Mouse (Mus musculus): Measurements from ENCODE around the gene Hoxb3. TPM values are rescaled to one million over a fixed set of nuclear protein-coding genes. Genes with fewer than 3 reads are reported as not detected.

Gene Hoxb3
- polyA plus RNA-seq, 1 experiment from 2014 or later, result 0.11 TPM

- H3K27me3 ChIP-seq, result peaks cover 100% of the 10 kb centered on the region
- H3K9ac ChIP-seq (replicated peaks), result no peak within 1 kb of the TSS
- no peak for ATAC-seq
- peak within 1 kb of the TSS; percentile 25 for H3K4me3 ChIP-seq (replicated peaks)
- no peaks in the 10 kb centered on the region for H3K9me3 ChIP-seq
- no peak within 1 kb of the TSS for H3K27ac ChIP-seq
- H3K4me1 ChIP-seq (replicated peaks), result peaks cover 9% of the 10 kb centered on the region; the same call in 1 of the 2 replicates
- H3K36me3 ChIP-seq, result no peaks in the 10 kb centered on the region
- peak within 1 kb of the TSS; percentile 44 for H3K4me2 ChIP-seq (replicated peaks)
- WGBS, result 2% methylated on average over 28 of the region's 28 CpGs
Measured at GRCm38 (mm10) chr11:96317608-96318367, 5.3 kb upstream of the Hoxb3 start, which contains the start of gene Hoxb4. Gene Hoxb4 (plus strand): TSS chr11:96318267.

DNA sequence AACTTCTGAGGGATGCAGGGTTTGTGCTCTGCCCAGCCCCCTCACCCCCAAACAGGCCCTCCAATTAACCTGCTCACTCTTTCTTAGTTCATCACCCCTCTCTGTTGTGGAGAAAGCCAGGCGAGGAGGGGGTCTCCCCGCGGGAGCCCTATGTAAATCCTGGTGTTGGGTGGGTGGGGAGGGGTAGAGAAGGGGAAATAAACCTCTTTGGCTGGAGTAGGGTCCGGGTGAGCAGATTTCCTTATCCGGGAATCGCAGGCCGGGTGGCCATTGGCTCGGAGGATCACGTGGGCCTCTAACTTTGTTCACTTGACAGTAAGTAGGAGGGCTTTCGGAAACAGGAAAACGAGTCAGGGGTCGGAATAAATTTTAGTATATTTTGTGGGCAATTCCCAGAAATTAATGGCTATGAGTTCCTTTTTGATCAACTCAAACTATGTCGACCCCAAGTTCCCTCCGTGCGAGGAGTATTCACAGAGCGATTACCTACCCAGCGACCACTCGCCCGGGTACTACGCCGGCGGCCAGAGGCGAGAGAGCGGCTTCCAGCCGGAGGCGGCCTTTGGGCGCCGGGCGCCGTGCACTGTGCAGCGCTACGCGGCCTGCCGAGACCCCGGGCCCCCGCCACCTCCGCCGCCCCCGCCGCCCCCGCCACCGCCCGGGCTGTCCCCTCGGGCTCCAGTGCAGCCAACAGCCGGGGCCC lies 4.6 kb upstream of the Hoxb3 start:
- no peak overlapping the region for H3K27ac ChIP-seq
- ATAC-seq, result peak; percentile 53; the same call in 1 of the 2 replicates
- no peak overlapping the region for H3K9ac ChIP-seq (replicated peaks)
- H3K4me1 ChIP-seq (replicated peaks), result peaks cover 9% of the 10 kb centered on the region; the same call in 1 of the 2 replicates
- peak overlapping the region; percentile 44 for H3K4me2 ChIP-seq (replicated peaks)
- H3K27me3 ChIP-seq, result peaks cover 100% of the 10 kb centered on the region
- H3K36me3 ChIP-seq, result no peaks in the 10 kb centered on the region
- under 1% methylated on average over 43 of the region's 45 CpGs for WGBS
- H3K9me3 ChIP-seq, result no peaks in the 10 kb centered on the region
- peak overlapping the region; percentile 25 for H3K4me3 ChIP-seq (replicated peaks)

GRCm38 (mm10) chr11:96319071-96319902 lies 3.8 kb upstream of the Hoxb3 start:
- WGBS, result under 1% methylated on average over 30 of the region's 34 CpGs
- Histone ChIP-seq H3K27ac (no peak overlapping the region), H3K9ac (replicated peaks) (no peak overlapping the region)

GRCm38 (mm10) chr11:96319910-96320309 lies 3.2 kb upstream of the Hoxb3 start:
- ATAC-seq, result no peak
- H3K4me2 ChIP-seq (replicated peaks), result no peak overlapping the region
- no peak overlapping the region for H3K27ac ChIP-seq
- under 1% methylated on average over 29 of the region's 29 CpGs for WGBS
- no peaks in the 10 kb centered on the region for H3K36me3 ChIP-seq
- peaks cover 100% of the 10 kb centered on the region for H3K27me3 ChIP-seq
- no peak overlapping the region for H3K4me3 ChIP-seq (replicated peaks)
- H3K4me1 ChIP-seq (replicated peaks), result peaks cover 9% of the 10 kb centered on the region; the same call in 1 of the 2 replicates
- H3K9me3 ChIP-seq, result no peaks in the 10 kb centered on the region
- H3K9ac ChIP-seq (replicated peaks), result no peak overlapping the region

More at GRCm38 (mm10) chr11:96319071-96319902, 3.8 kb upstream of the Hoxb3 start:
- no peak for ATAC-seq
- Histone ChIP-seq H3K4me2 (replicated peaks) (peak overlapping the region; percentile 44), H3K27me3 (peaks cover 100% of the 10 kb centered on the region), H3K9me3 (no peaks in the 10 kb centered on the region), H3K4me3 (replicated peaks) (peak overlapping the region; percentile 25), H3K36me3 (no peaks in the 10 kb centered on the region), H3K4me1 (replicated peaks) (peaks cover 9% of the 10 kb centered on the region; the same call in 1 of the 2 replicates)

DNA sequence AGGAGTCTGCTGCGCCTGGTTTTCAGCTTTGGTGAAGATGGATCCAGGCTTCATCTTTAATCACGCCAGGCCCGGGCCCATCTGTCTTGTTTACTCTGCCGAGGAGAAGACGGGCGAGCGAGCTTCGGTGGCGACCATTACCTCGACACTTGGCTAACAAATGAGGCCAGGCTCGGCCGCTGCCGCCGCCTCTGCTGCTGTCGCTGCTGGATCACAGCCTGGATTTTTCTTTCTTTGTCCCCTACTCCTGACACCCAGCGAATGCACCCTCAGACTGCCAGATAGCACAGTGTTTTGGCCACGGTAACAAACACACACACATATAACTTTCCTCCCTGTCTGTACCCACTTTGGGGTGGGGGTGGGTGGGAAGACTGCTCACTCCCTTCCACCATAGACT lies 2.4 kb upstream of the Hoxb3 start:
- H3K4me2 ChIP-seq (replicated peaks), result no peak overlapping the region

DNA sequence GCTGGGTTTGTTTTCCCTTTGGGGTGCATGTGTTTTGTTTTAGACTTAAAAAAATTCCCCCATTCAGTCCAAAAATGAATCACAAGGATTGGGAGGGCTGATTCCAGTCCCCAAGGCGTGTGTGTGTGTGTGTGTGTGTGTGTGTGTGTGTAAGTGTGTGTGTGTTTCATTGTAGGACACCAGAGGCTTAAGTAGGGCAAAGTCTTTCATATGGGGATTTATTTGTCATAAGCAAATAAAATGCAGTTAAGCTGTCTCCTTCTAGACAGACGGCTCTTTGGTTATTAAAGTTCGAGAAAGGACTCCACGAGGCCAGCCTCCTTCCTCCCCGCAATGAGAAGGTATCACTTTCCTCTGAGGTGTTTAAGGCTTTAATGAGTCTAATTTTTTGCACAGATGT lies 1.3 kb upstream of the Hoxb3 start:
- peaks cover 100% of the 10 kb centered on the region for H3K27me3 ChIP-seq
- ATAC-seq, result no peak
- H3K4me1 ChIP-seq (replicated peaks), result peaks cover 9% of the 10 kb centered on the region; the same call in 1 of the 2 replicates
- no peak overlapping the region for H3K4me2 ChIP-seq (replicated peaks)
- no peak overlapping the region for H3K9ac ChIP-seq (replicated peaks)
- H3K9me3 ChIP-seq, result no peaks in the 10 kb centered on the region
- WGBS, result 9% methylated on average over 5 of the region's 5 CpGs
- no peak overlapping the region for H3K27ac ChIP-seq
- no peaks in the 10 kb centered on the region for H3K36me3 ChIP-seq
- no peak overlapping the region for H3K4me3 ChIP-seq (replicated peaks)

More for the DNA sequence above, 2.4 kb upstream of the Hoxb3 start:
- Histone ChIP-seq H3K9ac (replicated peaks) (no peak overlapping the region), H3K27ac (no peak overlapping the region), H3K36me3 (no peaks in the 10 kb centered on the region), H3K9me3 (no peaks in the 10 kb centered on the region), H3K4me1 (replicated peaks) (peaks cover 9% of the 10 kb centered on the region; the same call in 1 of the 2 replicates), H3K27me3 (peaks cover 100% of the 10 kb centered on the region), H3K4me3 (replicated peaks) (no peak overlapping the region)
- 3% methylated on average over 17 of the region's 17 CpGs for WGBS
- ATAC-seq, result no peak

GRCm38 (mm10) chr11:96322738-96323137 lies 388 bp upstream of the Hoxb3 start:
- H3K27ac ChIP-seq, result no peak overlapping the region
- H3K36me3 ChIP-seq, result no peaks in the 10 kb centered on the region
- H3K9me3 ChIP-seq, result no peaks in the 10 kb centered on the region
- ATAC-seq, result no peak
- peaks cover 9% of the 10 kb centered on the region; the same call in 1 of the 2 replicates for H3K4me1 ChIP-seq (replicated peaks)
- no peak overlapping the region for H3K9ac ChIP-seq (replicated peaks)
- no peak overlapping the region for H3K4me3 ChIP-seq (replicated peaks)
- H3K27me3 ChIP-seq, result peaks cover 100% of the 10 kb centered on the region
- no peak overlapping the region for H3K4me2 ChIP-seq (replicated peaks)
- WGBS, result 4% methylated on average over 6 of the region's 6 CpGs

DNA sequence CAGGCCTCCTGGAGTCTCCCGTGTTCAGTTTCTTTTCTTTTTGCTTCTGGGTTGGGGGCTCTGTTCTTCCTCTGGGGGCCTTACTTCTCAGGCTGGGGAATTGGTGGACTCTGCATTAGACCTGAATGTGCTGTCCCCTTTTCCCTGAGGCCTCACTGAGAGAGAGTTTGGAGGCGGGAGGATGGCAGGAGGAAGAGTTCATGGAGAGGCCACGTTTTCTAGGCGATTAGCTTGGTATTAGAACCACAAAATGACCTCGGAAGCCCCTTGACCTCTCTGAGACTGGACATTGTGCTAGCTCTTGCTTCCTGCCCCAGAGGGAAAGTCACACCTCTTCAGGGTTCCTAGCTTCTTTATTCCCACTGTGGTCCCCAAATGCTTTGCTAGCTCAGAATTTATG lies 999 bp downstream of the Hoxb3 start:
- no peak overlapping the region for H3K4me2 ChIP-seq (replicated peaks)
- no peak overlapping the region for H3K9ac ChIP-seq (replicated peaks)

DNA sequence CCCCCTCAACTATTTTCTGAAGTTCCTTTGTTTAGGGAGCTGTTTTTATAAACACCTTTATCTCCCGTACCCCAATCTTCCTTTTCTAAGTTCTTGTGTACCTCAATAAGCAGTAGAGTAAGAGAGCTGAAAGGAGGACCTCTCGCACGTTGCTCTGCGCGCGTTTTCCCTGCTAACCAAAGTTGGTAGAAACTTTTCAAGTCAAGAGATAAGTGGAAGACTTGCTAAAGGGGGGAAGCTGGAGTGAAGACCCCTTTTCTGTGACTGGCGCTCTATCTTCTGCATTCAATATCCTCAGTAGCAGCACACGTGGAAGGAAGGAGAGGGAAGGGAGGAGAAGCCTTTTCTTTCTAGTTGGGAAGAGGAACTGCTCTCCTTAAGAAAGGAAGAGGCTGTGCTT lies 1.8 kb downstream of the Hoxb3 start:
- no peak overlapping the region for H3K4me2 ChIP-seq (replicated peaks)
- H3K27me3 ChIP-seq, result peaks cover 100% of the 10 kb centered on the region
- no peaks in the 10 kb centered on the region for H3K36me3 ChIP-seq
- H3K4me1 ChIP-seq (replicated peaks), result no peaks in the 10 kb centered on the region
- WGBS, result 2% methylated on average over 8 of the region's 8 CpGs
- H3K27ac ChIP-seq, result no peak overlapping the region
- no peak for ATAC-seq
- no peaks in the 10 kb centered on the region for H3K9me3 ChIP-seq
- no peak overlapping the region for H3K4me3 ChIP-seq (replicated peaks)
- H3K9ac ChIP-seq (replicated peaks), result no peak overlapping the region

More for the DNA sequence above, 999 bp downstream of the Hoxb3 start:
- H3K27ac ChIP-seq, result no peak overlapping the region
- H3K4me3 ChIP-seq (replicated peaks), result no peak overlapping the region
- ATAC-seq, result no peak
- no peaks in the 10 kb centered on the region for H3K36me3 ChIP-seq
- no peaks in the 10 kb centered on the region for H3K9me3 ChIP-seq
- 0% methylated on average over 5 of the region's 5 CpGs for WGBS
- no peaks in the 10 kb centered on the region for H3K4me1 ChIP-seq (replicated peaks)
- peaks cover 100% of the 10 kb centered on the region for H3K27me3 ChIP-seq

- no peak overlapping the region for H3K4me3 ChIP-seq (replicated peaks)
- no peak overlapping the region for H3K4me2 ChIP-seq (replicated peaks)
- no peak for ATAC-seq
- H3K9me3 ChIP-seq, result no peaks in the 10 kb centered on the region
- no peak overlapping the region for H3K27ac ChIP-seq
- H3K4me1 ChIP-seq (replicated peaks), result no peaks in the 10 kb centered on the region
- H3K36me3 ChIP-seq, result no peaks in the 10 kb centered on the region
- WGBS, result 2% methylated on average over 22 of the region's 22 CpGs
- no peak overlapping the region for H3K9ac ChIP-seq (replicated peaks)
- peaks cover 100% of the 10 kb centered on the region for H3K27me3 ChIP-seq
Measured at GRCm38 (mm10) chr11:96325747-96326212, 2.7 kb downstream of the Hoxb3 start.

DNA sequence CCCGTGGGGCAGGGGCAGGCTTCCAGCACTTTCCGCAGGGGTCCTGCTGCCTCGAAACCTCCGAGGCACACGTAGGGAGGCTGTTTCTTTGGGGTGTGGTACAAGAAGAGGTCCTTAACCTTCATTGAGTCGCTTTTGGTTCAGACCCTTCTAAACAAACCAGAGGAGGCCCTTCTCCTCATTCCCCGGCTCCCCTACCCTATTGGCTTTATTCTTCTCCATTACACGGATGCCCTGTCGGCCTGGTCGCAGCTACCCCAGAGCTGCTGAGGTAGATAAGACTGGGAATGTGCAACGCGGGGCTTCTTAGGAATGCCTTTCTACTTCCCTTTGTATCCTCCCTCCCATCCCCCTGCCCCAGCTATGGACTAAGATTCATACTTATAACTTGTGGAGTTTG lies 3.6 kb downstream of the Hoxb3 start:
- Histone ChIP-seq H3K27ac (no peak overlapping the region), H3K9me3 (no peaks in the 10 kb centered on the region), H3K27me3 (peaks cover 100% of the 10 kb centered on the region), H3K4me3 (replicated peaks) (no peak overlapping the region), H3K36me3 (no peaks in the 10 kb centered on the region), H3K9ac (replicated peaks) (no peak overlapping the region), H3K4me1 (replicated peaks) (no peaks in the 10 kb centered on the region), H3K4me2 (replicated peaks) (no peak overlapping the region)
- no peak for ATAC-seq
- 0% methylated on average over 12 of the region's 12 CpGs for WGBS

All from midbrain, embryonic 13.5 days (tissue).